Mouse (Mus musculus) retina, postnatal 1 day (tissue): ENCODE data around the gene Ccr6.

ENCODE experiments used
- DNase-seq: peaks from one replicate; pipeline ENCODE4 v3.0.0-alpha.2; 2012

Ccr6 gene

GRCm38 (mm10) chr17:8285056-8285455 is 49.2 kb downstream of the Ccr6 start:
- no peak for DNase-seq

GRCm38 (mm10) chr17:8286987-8287386 is 51.1 kb downstream of the Ccr6 start:
- no peak for DNase-seq

- no peak for DNase-seq
Observed at GRCm38 (mm10) chr17:8289993-8290679, 54.3 kb downstream of the Ccr6 start.

GRCm38 (mm10) chr17:8290736-8291135 is 54.9 kb downstream of the Ccr6 start:
- no peak for DNase-seq

GRCm38 (mm10) chr17:8295825-8296224 is 60.0 kb downstream of the Ccr6 start:
- no peak for DNase-seq

GRCm38 (mm10) chr17:8296313-8296844 is 60.5 kb downstream of the Ccr6 start:
- DNase-seq = no peak

- DNase-seq = no peak
Observed at GRCm38 (mm10) chr17:8297746-8298145, 61.9 kb downstream of the Ccr6 start.

- DNase-seq = no peak
Observed at GRCm38 (mm10) chr17:8298281-8298680, 62.4 kb downstream of the Ccr6 start.

GRCm38 (mm10) chr17:8299524-8299923 is 63.7 kb downstream of the Ccr6 start:
- DNase-seq = no peak

- no peak for DNase-seq
Observed at GRCm38 (mm10) chr17:8301515-8301914, 65.7 kb downstream of the Ccr6 start.

GRCm38 (mm10) chr17:8302772-8303438 is 67.1 kb downstream of the Ccr6 start:
- no peak for DNase-seq

- DNase-seq = no peak
Observed at GRCm38 (mm10) chr17:8303671-8304070, 67.8 kb downstream of the Ccr6 start.

- peak; percentile 13 for DNase-seq
Observed at GRCm38 (mm10) chr17:8305801-8306200, 70.0 kb downstream of the Ccr6 start.
